Mouse (Mus musculus): ENCODE measurements around the gene 4921504E06Rik.

DNA sequence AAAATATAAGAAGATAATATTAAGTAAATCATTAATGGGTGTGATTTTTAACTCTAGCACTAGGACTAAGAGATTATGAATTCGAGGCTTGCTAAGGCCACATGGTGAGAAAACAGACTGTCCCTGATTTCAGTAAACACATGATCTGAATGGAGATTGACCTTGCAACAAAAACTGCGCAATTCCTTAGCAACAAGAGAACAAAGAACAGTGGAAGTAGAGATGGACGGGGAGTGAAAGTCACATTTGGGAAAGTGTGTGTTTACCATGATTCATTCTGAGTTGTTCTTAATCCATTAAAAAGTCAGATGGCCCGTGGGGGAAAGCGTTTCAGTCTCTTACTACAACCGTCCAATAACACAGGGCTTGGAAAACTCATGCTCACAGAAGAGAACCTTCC lies 25.5 kb upstream of the 4921504E06Rik start:
- TF ChIP-seq POLR2A (IDR thresholded peaks at IDR 0.05; ENCODE audit: insufficient read length, low read depth) (no peak), USF1 (IDR thresholded peaks at IDR 0.05; ENCODE audit: low read depth) (no peak), MYOG (IDR thresholded peaks at IDR 0.05; ENCODE audit: control insufficient read depth in 1 of 3, insufficient read depth in 1 of 3, insufficient read length in 2 of 3, low read depth in 2 of 3) (no peak), MAX (IDR thresholded peaks at IDR 0.05; ENCODE audit: low read depth) (no peak), TCF12 (IDR thresholded peaks at IDR 0.05; ENCODE audit: insufficient read depth, poor library complexity, severe bottlenecking) (no peak), E2F4 (IDR thresholded peaks at IDR 0.05; ENCODE audit: insufficient read depth) (no peak), POLR2AphosphoS2 (IDR thresholded peaks at IDR 0.05; ENCODE audit: insufficient read length, low read depth) (no peak), SRF (IDR thresholded peaks at IDR 0.05; ENCODE audit: control insufficient read depth, insufficient read length, low read depth) (no peak), CEBPB (IDR thresholded peaks at IDR 0.05; ENCODE audit: insufficient read depth, poor library complexity, severe bottlenecking) (no peak), MYOD1 (IDR thresholded peaks at IDR 0.05; ENCODE audit: control insufficient read depth in 1 of 3, insufficient read length in 2 of 3, low read depth in 2 of 3) (no peak), REST (IDR thresholded peaks at IDR 0.05; ENCODE audit: insufficient read depth, insufficient read length) (no peak)

Data from myocyte (in vitro differentiated cells).